Mouse (Mus musculus) CD4-positive, CD25-positive, alpha-beta regulatory T cell, adult 4 months (primary cell): ENCODE data around the gene Samd7. TPM values are rescaled to one million over a fixed set of nuclear protein-coding genes. Genes with fewer than 3 reads are reported as not detected.
"Not testable (repeated sequence)": the region's sequence is repeated elsewhere in the genome, so short reads cannot be mapped to it uniquely, and the experiment has no call there.

Experiments used
- ATAC-seq: one replicate; pipeline ENCODE4 v1.8.0; 2017
- polyA plus RNA-seq, 2 experiments: library from polyadenylated mRNA; unstranded; fragments of 100-300 nt; shearing (Covaris generic); gene quantifications; one replicate each; pipeline ENCODE4 v1.2.1; 2017

The Samd7 gene
- polyA plus RNA-seq: not detected

DNA sequence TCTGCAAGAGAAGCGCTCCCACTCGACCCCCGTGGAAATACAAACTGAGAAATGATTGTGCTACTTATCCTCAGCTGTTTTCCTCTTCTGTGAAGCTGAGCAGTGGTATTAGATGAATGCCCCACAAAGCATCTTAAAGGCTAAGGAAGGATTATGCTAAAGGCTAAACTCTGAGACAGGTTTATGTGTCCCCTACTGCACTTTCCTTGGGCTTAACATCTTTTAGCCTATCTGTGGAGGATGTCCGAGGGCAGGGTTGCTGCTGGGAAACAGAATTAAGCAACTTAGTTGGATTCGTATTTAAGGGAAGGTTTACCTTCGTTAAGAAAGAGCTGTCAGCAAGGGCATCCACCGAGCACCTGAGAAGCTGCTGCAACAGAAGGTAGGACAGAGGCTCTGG is at the start of gene Samd7:
TSS of gene Samd7 (plus strand) at position 288 of the 400 bp plus-strand sequence.
- ATAC-seq: no peak

DNA sequence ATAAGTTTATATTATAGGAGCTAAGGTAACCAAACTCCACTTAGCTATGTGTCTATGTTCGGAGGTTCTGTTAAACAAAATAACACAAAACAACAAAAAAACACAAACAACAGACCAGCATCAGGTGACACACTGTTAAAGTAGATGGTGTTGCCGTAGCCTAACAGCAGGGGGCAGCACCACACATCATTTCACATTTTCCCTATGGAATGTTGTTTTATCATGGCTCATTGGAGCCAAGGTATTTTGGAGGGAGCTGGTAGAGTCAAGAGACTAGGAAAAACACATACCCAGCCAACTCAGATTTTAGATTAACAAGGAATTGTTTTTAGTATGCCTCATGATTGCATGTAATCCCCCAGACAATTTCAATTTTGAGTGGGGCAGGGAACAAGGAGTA is 49.7 kb upstream of the Samd7 start:
- no peak for ATAC-seq

DNA sequence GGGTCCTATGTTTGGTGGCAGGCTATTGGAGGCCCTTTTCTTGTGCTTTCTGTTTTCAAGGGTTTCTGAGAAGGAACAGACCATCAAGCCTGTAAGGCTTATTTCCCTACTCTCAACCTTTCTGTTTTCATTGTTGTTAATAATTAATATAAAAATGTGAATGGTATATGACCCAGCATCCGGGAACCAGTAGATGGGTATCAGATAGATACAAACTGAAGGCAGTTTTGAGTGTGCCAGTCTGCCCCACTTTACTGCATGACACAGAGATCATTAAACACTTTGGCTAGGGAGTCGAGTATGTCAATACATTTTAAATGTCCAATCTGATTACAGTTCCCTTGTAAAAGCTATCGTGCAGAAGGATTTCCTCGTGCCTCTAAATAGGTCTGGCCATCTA is 48.2 kb upstream of the Samd7 start:
- no peak for ATAC-seq

DNA sequence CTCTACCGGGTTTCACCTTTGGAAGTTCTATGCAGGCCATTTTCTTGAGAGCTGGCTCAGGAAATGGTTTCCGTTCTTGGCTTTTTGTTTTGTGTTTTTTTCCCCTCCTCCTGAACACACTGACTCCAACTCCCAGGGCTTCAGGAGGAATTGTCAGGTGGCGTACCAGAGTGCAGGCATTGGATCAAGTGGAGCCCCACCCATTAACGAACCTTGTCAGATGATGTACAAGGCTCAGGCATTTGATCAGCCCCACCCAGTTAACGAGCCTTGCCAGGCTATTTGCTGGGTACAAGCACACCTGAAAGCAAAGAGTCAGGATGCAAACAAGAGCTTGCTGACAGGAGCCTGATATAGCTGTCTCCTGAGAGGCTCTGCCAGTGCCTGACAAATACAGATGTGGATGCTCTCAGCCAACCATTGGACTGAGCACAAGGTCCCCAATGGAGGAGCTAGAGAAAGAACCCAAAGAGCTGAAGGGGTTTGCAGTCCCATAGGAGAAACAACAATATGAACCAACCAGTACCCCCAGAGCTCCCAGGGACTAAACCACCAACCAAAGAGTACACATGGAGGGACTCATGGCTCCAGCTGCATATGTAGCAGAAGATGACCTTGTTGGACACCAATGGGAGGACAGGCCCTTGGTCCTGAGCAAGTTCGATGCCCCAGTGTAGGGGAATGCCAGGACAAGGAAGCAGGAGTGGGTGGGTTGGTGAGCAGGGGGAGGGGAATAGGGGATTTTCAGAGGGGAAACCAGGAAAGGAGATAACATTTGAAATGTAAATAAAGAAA is 46.2 kb upstream of the Samd7 start, which contains the start of gene Lrrc31:
TSS of gene Lrrc31 (minus strand) at position 133 of the 795 bp plus-strand sequence.
- ATAC-seq: not testable (repeated sequence)

DNA sequence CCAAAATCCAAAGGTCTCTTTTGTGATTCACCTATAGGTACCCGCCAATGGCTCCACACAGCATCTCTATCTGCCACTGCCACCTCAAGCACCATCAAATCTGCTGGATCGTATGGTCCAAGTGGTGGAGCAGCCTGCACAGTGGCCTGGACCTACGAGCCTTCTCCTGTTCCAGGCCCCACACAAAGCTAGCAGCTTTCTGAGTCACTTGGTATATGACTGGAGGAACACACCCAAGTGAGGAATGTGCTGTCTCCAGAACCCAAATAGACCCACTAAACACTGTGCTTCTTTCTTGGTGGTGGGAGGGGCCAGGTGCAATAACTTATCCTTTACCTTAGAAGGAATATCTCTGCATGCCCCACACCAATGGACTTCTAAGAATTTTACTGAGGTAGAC is 40.1 kb upstream of the Samd7 start:
- ATAC-seq: no peak

DNA sequence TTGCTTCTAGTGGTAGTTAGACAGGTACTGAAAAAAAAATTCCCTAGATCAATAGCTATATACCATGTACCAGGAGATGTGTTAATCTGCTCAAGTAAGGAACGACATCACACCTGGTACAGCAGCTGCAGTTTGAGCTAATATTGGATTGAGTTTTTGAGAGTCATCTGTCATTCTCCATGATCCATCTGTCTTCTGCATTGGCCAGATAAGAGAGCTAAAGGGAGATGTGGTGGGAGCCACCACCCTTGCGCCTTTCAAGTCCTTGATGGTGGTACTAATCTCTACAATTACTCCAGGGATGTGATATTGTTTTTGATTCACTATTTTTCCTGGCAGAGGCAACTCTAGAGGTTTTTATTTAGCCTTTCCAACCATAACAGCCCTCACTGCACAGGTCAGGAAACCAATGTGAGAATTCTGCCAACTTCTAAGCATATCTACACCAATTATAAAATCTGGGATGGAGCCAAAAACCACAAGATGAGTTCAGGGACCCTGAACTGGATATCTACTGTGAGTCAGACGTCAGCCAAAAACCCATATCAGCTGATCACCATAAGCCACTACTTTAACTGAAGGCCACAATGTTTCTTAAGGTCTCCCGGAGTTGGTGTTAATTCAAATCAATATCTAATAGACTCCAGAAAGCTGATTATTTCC is 39.3 kb upstream of the Samd7 start:
- no peak for ATAC-seq

DNA sequence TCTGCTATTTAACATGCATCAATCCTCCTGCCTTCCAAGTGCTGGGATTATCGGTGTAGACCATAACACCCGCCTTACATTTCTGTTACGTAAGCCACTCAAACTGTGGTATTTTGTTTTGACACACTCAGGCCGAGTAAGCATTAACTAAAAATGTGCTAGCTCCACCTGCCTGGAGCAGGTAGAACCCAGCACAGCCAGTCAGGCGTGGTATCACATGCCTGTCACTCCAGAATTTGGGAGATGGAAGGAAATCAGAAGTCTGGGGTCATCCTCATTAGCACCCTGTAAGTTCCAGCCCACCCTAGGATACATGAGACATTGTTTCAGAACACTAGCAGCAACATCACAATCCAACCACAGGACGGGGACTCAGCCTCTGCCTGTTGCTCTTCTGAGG is 35.9 kb upstream of the Samd7 start:
- no peak for ATAC-seq

DNA sequence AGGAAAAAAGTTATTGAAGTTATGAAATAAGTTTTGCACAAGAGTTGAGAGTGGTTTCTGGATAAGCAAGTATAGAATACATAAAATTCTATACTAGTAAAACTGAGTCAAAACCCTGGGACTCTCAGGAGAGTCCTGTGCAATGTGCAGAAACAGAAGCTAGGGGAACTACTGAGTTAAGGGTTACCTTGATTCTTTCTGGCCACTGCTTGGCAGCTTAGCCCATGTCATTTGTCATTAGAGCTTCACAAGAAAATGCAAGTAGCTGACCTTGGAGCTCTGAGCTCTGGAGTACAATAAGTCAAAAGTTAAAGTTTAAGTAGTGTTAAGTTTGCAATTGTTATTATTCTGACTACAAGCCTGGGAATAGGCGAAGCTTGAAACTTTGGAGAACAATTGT is 32.8 kb upstream of the Samd7 start:
- no peak for ATAC-seq

DNA sequence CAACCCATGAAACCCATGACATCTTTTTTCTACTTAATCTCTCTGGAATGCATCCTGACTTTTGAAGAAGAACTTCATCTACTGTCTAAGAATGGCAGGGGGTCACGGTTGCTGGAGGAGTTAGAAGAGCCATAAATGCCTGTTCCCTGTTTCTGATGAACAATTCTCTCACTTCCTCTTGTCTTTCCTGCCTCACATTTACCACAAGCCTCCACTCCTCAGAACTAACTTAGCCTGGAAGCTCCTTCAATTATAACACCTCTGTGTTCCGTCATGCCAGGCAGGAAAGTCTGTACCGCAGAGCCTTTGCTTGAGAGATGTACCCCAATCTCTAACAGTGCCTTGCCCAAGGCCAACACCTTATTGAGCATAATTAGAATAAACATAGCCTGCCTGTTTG is 27.4 kb upstream of the Samd7 start:
- no peak for ATAC-seq

DNA sequence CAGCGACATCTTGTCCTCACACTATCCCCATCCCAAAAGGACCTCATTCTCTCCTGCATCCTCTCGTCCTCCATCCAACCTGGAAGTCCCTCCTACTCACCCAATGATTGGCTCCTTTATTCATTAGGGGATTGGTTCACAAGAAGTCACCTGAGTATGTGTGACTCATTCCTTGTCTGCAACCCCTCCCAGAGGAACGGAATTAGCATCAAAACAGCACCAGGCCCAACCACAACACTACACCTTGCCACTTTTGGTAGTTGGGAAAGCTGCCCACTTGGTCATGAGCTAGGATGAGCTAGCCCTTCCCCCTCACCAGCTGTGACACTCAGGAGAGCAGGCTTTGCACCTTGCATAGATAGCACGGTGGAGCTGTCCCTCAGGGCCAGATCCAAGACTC is 24.1 kb upstream of the Samd7 start:
- no peak for ATAC-seq

DNA sequence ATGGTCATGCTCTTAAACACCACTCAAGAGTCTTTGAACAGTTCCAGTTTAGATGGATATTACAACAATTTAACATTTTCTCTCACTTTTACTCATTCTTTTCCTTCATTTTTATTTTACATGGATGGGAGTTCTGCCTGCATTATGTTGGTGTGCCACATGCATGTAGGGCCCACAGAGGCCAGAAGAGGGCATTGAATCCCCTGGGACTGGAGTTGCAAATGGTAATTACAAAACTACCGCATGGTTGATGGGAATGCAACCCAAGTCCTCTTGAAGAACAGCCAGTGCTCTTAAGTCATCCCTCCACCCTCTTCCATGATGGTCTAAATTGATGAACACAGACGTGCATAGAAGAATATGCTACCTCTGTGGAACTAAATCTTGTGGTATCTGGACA is 23.6 kb upstream of the Samd7 start:
- no peak for ATAC-seq

DNA sequence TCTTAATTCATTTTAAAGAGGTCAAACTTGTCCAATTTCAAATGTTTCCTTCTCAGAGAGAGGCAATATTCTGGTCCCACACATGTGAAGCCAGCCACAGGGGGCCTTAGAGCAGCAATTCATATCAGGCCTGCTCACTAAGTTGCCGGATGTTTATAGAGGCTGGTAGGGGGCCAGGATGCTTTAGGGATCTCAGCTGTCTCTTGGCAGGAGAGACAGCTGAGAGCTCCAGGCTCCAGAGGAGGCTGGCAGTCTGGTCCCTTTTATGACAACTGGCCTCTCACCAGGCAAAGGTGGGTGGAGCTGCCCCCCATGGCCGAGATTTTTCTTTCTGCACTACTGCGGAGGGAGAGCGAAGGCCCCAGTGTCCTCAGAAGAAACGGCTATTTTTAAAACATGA is 22.9 kb upstream of the Samd7 start:
- no peak for ATAC-seq

DNA sequence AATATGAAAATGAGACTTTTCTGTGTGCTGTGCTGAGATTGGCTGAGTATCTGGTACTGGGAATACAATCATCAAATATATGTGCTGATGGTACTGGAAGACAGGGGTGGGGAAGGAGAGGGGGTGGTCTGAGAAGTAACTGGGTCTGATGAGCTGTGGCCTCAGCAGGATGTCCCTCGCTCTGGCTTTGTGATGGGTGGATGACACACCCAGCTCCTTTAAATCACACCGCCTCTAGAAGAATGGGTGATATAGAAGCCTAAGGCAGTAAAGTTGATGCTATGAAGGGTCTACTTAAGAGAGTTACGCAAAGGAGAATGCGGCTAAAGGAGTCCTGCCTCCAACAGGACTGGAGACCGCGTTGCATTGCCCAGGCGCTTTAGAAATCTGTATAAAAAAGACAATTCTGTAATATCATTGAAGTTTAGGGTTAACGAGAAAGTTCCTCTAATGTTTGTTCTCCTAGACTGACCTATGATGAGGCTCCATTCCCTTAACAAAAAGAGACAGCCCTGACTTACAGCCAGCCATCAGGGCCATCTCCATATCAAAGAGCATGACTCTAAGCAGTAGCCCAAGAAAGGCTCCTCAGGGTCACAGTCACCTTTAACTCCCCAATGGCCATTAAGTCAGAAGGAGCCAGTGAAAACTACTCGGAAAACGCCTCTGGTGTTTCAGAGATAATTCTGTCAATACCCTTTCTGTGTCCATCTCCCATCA is 21.8 kb upstream of the Samd7 start:
- no peak for ATAC-seq

DNA sequence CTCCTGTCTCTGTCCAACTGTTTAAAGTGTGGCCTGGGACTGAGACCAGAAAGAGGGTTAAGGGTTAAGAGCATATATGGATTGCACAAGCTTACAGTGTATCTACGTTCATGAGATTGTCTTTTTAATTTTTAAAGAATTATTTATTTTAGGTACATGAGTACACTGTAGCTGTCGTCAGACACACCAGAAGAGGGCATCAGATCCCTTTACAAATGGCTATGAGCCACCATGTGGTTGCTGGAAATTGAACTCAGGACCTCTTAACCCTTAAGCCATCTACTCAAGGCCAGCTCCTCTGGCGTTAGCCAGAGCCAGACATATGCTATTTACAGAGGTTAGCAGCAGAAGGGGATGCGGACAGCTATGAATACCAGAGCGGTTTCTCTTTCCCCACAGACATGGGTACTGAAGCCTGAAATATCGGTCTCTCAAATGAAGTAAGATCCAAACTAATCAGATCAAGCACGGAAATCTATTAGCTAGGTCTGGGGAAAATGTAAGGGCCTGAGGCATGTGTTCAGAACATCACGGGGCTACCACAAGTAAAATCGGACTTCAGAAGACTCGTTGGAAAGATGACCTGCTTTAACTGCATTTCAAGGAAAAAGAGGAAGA is 21.1 kb upstream of the Samd7 start:
- ATAC-seq: no peak

DNA sequence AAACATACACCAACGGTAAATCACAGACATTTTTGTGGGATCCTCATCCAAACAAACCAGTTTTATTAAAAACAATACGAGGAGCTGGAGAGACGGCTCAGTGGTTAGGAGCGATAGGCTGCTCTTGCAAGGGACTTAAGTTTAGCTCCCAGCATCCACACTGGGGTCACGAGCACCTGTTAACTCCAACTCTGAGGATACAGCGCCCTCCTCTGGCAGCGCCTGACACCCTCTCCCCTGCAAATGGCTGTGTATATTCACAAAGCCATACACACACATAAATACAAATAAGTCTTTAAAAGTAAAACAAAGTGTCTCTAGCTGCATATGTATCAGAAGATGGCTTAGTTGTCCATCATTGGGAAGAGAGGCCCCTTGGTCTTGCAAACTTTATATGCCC is 20.6 kb upstream of the Samd7 start:
- no peak for ATAC-seq

DNA sequence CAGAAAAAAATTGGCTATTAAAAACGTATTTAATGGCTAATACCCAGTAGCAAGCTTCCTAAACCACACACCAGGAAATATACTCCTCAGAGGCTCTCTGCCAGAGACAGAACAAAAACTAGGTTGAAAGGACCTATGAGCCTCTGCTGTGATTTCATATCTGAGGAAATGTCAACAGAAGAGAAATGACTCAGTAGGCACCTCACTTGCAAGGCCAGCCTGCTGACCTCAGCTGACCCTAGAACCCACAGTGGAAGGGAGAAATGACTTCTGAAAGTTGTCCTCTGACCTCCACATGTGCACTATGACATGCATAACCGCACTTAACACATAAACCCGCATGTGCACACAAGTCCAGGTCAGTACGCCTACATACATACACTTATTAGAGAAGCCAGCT is 18.9 kb upstream of the Samd7 start:
- no peak for ATAC-seq

DNA sequence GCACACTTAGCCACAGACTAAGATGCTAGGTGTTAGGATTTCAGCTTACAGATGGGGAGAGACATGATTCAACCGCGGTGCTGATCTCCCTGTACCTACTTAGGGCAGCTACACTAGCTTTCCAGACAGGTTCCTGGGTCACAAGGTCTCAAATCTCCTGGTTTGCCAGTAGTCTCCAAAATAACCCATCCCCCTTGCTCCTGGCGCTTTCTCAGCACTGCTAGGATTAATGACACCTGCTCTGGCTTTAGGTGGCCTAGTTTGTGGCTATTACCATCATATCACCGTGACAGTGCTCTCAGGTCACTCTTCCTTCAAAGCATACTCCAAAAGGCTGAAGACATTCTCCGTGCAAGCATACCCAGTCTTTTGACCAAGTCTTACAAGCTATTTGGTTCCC is 17.0 kb upstream of the Samd7 start:
- no peak for ATAC-seq

DNA sequence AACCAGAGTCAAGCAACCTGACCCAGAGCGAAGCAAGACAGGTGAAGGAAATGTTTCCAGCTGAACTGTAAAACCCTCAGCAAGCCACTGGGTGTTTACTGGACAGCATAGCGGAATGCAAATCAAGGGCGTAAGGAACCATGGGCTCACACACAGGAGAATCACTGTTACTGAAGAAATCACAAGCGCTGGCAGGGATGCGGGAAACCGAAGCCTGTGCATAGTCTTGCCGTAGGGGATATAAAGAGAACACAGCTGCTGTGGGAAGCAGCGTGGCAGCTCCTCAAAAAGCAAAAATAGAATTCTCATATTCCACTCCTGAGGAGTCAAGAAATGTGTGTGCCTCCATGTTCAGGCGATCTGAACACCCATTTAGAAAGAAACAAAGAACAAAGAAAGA is 9.3 kb upstream of the Samd7 start:
- ATAC-seq: no peak

DNA sequence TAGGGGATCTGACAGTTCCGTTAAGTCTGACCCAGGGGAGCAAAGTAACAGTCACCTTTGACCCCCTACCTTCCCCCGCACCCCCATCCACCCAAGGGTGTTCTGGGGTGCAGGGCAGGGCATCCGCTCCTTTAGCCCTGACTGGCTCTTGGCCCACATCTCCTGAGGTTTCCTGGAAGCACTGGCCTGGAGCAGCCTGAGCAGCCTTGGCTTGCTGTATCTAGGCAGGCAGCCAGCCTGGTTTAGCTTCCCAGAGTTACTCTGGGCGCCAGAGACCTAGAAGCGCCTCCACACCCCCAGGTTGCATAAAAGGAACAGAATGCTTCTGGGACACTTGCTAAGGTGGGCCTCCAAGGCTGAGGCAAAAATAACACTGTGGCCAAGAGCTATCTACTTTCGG is 4.8 kb upstream of the Samd7 start:
- no peak for ATAC-seq

DNA sequence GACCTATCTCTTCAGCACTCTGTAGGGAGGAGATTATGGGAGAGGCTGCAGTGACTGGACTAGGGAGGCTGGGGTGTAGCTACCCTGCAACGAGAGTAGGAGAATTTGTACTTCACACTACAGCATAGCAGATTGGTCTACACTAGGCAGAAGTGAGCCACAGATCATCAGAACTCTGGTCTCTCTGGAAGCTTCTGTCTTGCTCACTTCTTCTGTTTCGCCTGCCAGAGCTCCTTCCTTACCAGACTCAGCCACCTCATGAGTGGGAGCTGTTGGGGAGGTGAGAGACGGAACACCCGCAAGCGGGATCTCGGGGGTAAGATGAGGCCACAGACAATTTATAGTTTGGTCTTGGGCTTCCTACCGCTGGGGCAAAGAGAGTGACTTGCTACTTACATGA is 3.2 kb upstream of the Samd7 start:
- no peak for ATAC-seq

DNA sequence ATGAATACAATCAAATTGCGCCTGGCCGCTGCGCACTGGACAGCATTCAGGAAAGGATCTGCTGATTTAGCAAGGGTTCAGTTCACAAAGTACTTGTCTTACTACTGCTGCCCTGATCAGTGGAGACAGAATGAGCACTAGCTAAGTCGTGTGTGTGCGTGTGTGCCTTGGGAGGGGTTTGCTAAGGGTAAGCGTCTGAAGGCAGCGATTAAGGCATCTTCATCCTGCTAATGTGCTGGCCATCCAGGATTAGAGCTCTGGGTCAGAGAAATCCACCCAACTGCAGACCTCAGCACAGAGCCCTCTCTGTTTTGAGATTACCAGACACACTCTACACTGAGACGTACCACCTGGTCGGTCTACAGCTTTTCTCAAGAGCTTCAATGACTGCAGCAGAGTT is 2.2 kb downstream of the Samd7 start:
- no peak for ATAC-seq

DNA sequence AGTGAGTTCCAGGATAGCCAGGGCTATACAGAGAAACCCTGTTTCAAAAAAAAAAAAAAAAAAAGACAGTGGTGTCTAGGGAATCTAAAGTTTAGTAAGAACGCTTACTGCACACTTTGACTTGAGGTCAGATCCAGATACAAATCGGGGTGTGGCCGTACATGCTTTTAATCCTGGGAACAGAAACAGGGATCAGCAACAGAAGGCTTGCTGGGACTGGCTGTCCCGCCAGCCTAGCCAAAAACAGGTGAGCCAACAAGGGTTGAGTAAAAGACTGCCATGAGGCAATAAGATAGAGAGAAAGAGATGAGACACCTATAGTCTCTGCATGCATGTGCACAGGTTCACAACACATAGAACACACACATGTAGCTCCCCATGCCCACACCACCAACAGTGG is 8.6 kb downstream of the Samd7 start:
- no peak for ATAC-seq

DNA sequence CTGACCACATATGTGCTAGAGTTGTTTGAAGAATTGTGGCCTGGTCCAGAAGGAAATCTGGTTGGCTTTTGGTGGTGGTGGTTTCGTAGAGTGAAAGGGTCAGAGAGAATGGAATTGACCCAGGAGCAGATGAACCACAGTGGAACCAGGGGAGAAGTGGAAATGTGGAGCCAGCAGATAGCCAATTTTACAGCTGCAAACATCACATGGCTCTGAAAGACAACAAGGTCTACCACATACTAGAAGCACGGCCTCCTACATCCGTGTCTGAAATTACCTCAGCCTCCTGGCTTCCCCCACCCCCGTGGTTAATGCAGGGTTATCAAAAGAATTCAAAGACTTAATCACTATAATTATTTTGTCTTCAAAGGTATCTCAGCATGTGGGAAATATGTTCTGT is 18.8 kb downstream of the Samd7 start:
- ATAC-seq: peak; percentile 43
